In genomic region chr17:65611721-65612120, GRCm38 (mm10) we compare ENCODE assay signal across 8 mouse cellular contexts. TPM values are rescaled to one million over a fixed set of nuclear protein-coding genes. Genes with fewer than 3 reads are reported as not detected.
DNase-seq lines count a peak whose midpoint lies in the region; ATAC-seq and TF ChIP-seq lines count a peak whose summit lies in the region.

No protein-coding gene starts in this region.

- ATAC-seq in embryonic facial prominence, embryonic 11.5 days (replicated peaks; ENCODE audit: insufficient number of reproducible peaks, low FRiP score, low TSS enrichment, low read depth), result no peak
- ATAC-seq in intestine, postnatal 0 days, result no peak
- ATAC-seq in neural tube, embryonic 15.5 days (ENCODE audit: low FRiP score), result no peak

- H3K4me2 ChIP-seq in embryonic facial prominence, embryonic 11.5 days (ENCODE audit: low read depth, low read length), result peak overlapping the region; percentile 41
- H3K4me2 ChIP-seq in intestine, postnatal 0 days (replicated peaks; ENCODE audit: low read depth), result peak overlapping the region; percentile 72
- peak overlapping the region; percentile 68 for H3K4me2 ChIP-seq in neural tube, embryonic 15.5 days

- WGBS in lung, adult 2 months, result 1% methylated on average over 4 of the region's 4 CpGs
- 14% methylated on average over 4 of the region's 4 CpGs for WGBS in embryonic facial prominence, embryonic 11.5 days
- WGBS in intestine, postnatal 0 days, result 4% methylated on average over 4 of the region's 4 CpGs
- whole genome bisulfite sequencing in neural tube, embryonic 15.5 days, result 11% methylated on average over 4 of the region's 4 CpGs

- H3K9me3 ChIP-seq in embryonic facial prominence, embryonic 11.5 days (replicated peaks; ENCODE audit: control insufficient read depth, low read length), result no peaks in the 10 kb centered on the region
- no peaks in the 10 kb centered on the region for H3K9me3 ChIP-seq in intestine, postnatal 0 days (ENCODE audit: control insufficient read depth)
- no peaks in the 10 kb centered on the region for H3K9me3 ChIP-seq in neural tube, embryonic 15.5 days (replicated peaks)

- TF ChIP-seq CTCF in lung, adult 2 months (IDR thresholded peaks at IDR 0.05; ENCODE audit: insufficient read depth, low read length), result no peak
- TF ChIP-seq CTCF in intestine, postnatal 0 days (IDR thresholded peaks at IDR 0.05; ENCODE audit: low read depth), result no peak

- H3K27me3 ChIP-seq in embryonic facial prominence, embryonic 11.5 days (ENCODE audit: control insufficient read depth, insufficient read depth, low read length), result no peaks in the 10 kb centered on the region
- H3K27me3 ChIP-seq in intestine, postnatal 0 days (replicated peaks; ENCODE audit: control insufficient read depth, insufficient read depth, low read length), result no peaks in the 10 kb centered on the region
- no peaks in the 10 kb centered on the region for H3K27me3 ChIP-seq in neural tube, embryonic 15.5 days (replicated peaks)

- TF ChIP-seq POLR2A in lung, adult 2 months (IDR thresholded peaks at IDR 0.05; ENCODE audit: borderline replicate concordance, extremely low read depth, low read depth, low read length), result no peak

- peaks cover 27% of the 10 kb centered on the region for H3K4me1 ChIP-seq in lung, adult 2 months (ENCODE audit: control insufficient read depth, insufficient read depth, low read length)
- peaks cover 3% of the 10 kb centered on the region; the same call in 1 of the 2 replicates for H3K4me1 ChIP-seq in embryonic facial prominence, embryonic 11.5 days (ENCODE audit: control insufficient read depth, insufficient read depth, low read length)
- H3K4me1 ChIP-seq in intestine, postnatal 0 days (replicated peaks; ENCODE audit: control insufficient read depth, insufficient read depth, low read length), result peaks cover 11% of the 10 kb centered on the region; the same call in 1 of the 2 replicates
- peaks cover 44% of the 10 kb centered on the region for H3K4me1 ChIP-seq in neural tube, embryonic 15.5 days

- H3K27ac ChIP-seq in embryonic facial prominence, embryonic 11.5 days (replicated peaks; ENCODE audit: low read depth, low read length), result no peak overlapping the region
- 0 out of 2 replicates have a peak overlapping the region, but pooled peaks have one; percentile 97 for H3K27ac ChIP-seq in intestine, postnatal 0 days (ENCODE audit: low read depth, low read length)
- no peak overlapping the region for H3K27ac ChIP-seq in neural tube, embryonic 15.5 days (replicated peaks)

- no peak for DNase-seq in lung, adult 2 months
- DNase-seq in lung, postnatal 25 days (ENCODE audit: low spot score), result no peak
- peak; percentile 7 for DNase-seq in embryonic facial prominence, embryonic 11.5 days (ENCODE audit: low spot score)
- DNase-seq in layer of hippocampus, adult 9-11 months, result no peak
- DNase-seq in retina, embryonic 14.5 days (ENCODE audit: low spot score), result no peak
- DNase-seq in kidney, postnatal 25 days, result no peak

- H3K4me3 ChIP-seq in lung, adult 2 months (replicated peaks; ENCODE audit: extremely low read depth, low read depth, low read length), result peak overlapping the region; percentile 100
- H3K4me3 ChIP-seq in embryonic facial prominence, embryonic 11.5 days (ENCODE audit: low read depth, low read length), result peak overlapping the region; percentile 94
- peak overlapping the region; percentile 99 for H3K4me3 ChIP-seq in intestine, postnatal 0 days (ENCODE audit: low read depth, low read length)
- peak overlapping the region; percentile 96 for H3K4me3 ChIP-seq in neural tube, embryonic 15.5 days (replicated peaks)

- H3K36me3 ChIP-seq in embryonic facial prominence, embryonic 11.5 days (replicated peaks; ENCODE audit: control insufficient read depth, insufficient read depth, low read depth, low read length), result 0 out of 2 replicates have a peak, but pooled peaks cover 2% of the 10 kb centered on the region
- H3K36me3 ChIP-seq in intestine, postnatal 0 days (ENCODE audit: control insufficient read depth, insufficient read depth), result no peaks in the 10 kb centered on the region
- no peaks in the 10 kb centered on the region for H3K36me3 ChIP-seq in neural tube, embryonic 15.5 days

- no peak overlapping the region for H3K9ac ChIP-seq in embryonic facial prominence, embryonic 11.5 days (replicated peaks; ENCODE audit: low read length)
- H3K9ac ChIP-seq in intestine, postnatal 0 days (ENCODE audit: low read depth, low read length), result peak overlapping the region; percentile 98
- H3K9ac ChIP-seq in neural tube, embryonic 15.5 days (replicated peaks), result no peak overlapping the region

RNA-seq across cellular contexts. Expression of gene Vapa, which starts 1.6 kb away (rescaled TPM):
- polyA plus RNA-seq in lung, adult 2 months (2012; rRNA removed), result 40.3 and 68.3 TPM in 2 replicates
- polyA plus RNA-seq in embryonic facial prominence, embryonic 11.5 days (2014; fragmentation: Nextera tagmentation; extraction: Ambion mirVana), result 236 and 260 TPM in 2 replicates
- polyA plus RNA-seq in intestine, postnatal 0 days (2015; fragmentation: Nextera tagmentation; extraction: Ambion mirVana), result 290 and 292 TPM in 2 replicates
- polyA plus RNA-seq in neural tube, embryonic 15.5 days (2015; fragmentation: Nextera tagmentation; extraction: Ambion mirVana), result 270 and 299 TPM in 2 replicates

RNA-seq across cellular contexts. Expression of gene Txndc2, which starts 30.2 kb away (rescaled TPM):
- 0.06 and 0.09 TPM in 2 replicates for polyA plus RNA-seq in lung, adult 2 months (2012; rRNA removed)
- 0.18 and 0.38 TPM in 2 replicates for polyA plus RNA-seq in embryonic facial prominence, embryonic 11.5 days (2014; fragmentation: Nextera tagmentation; extraction: Ambion mirVana)
- not detected in 2 replicates for polyA plus RNA-seq in intestine, postnatal 0 days (2015; fragmentation: Nextera tagmentation; extraction: Ambion mirVana)
- 0.10 and 0.13 TPM in 2 replicates for polyA plus RNA-seq in neural tube, embryonic 15.5 days (2015; fragmentation: Nextera tagmentation; extraction: Ambion mirVana)
